ENCODE assay signal across 11 mouse cellular contexts in genomic region chr1:151845926-151846782, GRCm38 (mm10).
DNase-seq lines count a peak whose midpoint lies in the region; ATAC-seq and TF ChIP-seq lines count a peak whose summit lies in the region.
"Had no signal": no experiment of that assay in that cellular context is flagged by ENCODE, and none has a peak within 500 bp of the region (broad histone marks: within the 10 kb centered on the region; RNA-seq: fewer than 3 reads in every experiment).

No protein-coding gene starts in this region.

- H3K79me2 ChIP-seq in heart, adult 2 months (replicated peaks; ENCODE audit: control insufficient read depth, insufficient read depth, low read length) = no peaks in the 10 kb centered on the region
- no peaks in the 10 kb centered on the region for H3K79me2 ChIP-seq in C2C12 (ENCODE audit: control insufficient read depth, insufficient read depth)

- TF ChIP-seq POLR2A in heart, adult 2 months (IDR thresholded peaks at IDR 0.05; ENCODE audit: insufficient read depth, low read depth, low read length) = no peak

- TF ChIP-seq EP300 in heart, adult 2 months (IDR thresholded peaks at IDR 0.05; ENCODE audit: insufficient read depth, low read depth, low read length) = no peak

- TF ChIP-seq CTCF in heart, adult 2 months (IDR thresholded peaks at IDR 0.05) = peak; percentile 64
- TF ChIP-seq CTCF in C2C12 (IDR thresholded peaks at IDR 0.05; ENCODE audit: control insufficient read depth, insufficient read depth, insufficient read length) = peak; percentile 16

- H3ac ChIP-seq in C2C12 (ENCODE audit: control insufficient read depth, insufficient read length, low read depth) = no peak overlapping the region

- H3K4me3 ChIP-seq in heart, adult 2 months = no peak overlapping the region
- H3K4me3 ChIP-seq in heart, embryonic 12.5 days = no peak overlapping the region
- H3K4me3 ChIP-seq in C2C12 (ENCODE audit: insufficient read depth, poor library complexity, severe bottlenecking) = no peak overlapping the region
- H3K4me3 ChIP-seq in midbrain, embryonic 13.5 days (replicated peaks) = no peak overlapping the region

- no peaks in the 10 kb centered on the region for H3K4me1 ChIP-seq in heart, adult 2 months (ENCODE audit: control insufficient read depth, insufficient read depth, low read length)
- H3K4me1 ChIP-seq in heart, embryonic 12.5 days (replicated peaks) = no peaks in the 10 kb centered on the region
- H3K4me1 ChIP-seq in midbrain, embryonic 13.5 days (replicated peaks) = peaks cover 13% of the 10 kb centered on the region

- WGBS in heart, adult 2 months = 70% methylated on average over 19 of the region's 19 CpGs
- WGBS in heart, embryonic 12.5 days = 58% methylated on average over 19 of the region's 19 CpGs
- WGBS in midbrain, embryonic 13.5 days = 60% methylated on average over 19 of the region's 19 CpGs

- peaks cover 5% of the 10 kb centered on the region for H3K9me3 ChIP-seq in heart, embryonic 12.5 days (replicated peaks)
- no peaks in the 10 kb centered on the region for H3K9me3 ChIP-seq in midbrain, embryonic 13.5 days

- intact Hi-C loops in heart, adult 2 months (cut with DNase I) = no loop called here

- no peak overlapping the region for H3K4me2 ChIP-seq in heart, embryonic 12.5 days
- no peak overlapping the region for H3K4me2 ChIP-seq in midbrain, embryonic 13.5 days (replicated peaks)
- H3K4me2 ChIP-seq: heart, embryonic 11.5 days had no signal

- H3K79me3 ChIP-seq in C2C12 (ENCODE audit: low read depth) = no peaks in the 10 kb centered on the region

- no peaks in the 10 kb centered on the region for H3K36me3 ChIP-seq in heart, adult 2 months (ENCODE audit: control insufficient read depth, insufficient read depth, low read length)
- no peaks in the 10 kb centered on the region for H3K36me3 ChIP-seq in heart, embryonic 12.5 days
- H3K36me3 ChIP-seq in C2C12 (ENCODE audit: control insufficient read depth, insufficient read depth) = no peaks in the 10 kb centered on the region
- no peaks in the 10 kb centered on the region for H3K36me3 ChIP-seq in midbrain, embryonic 13.5 days

- H3K27me3 ChIP-seq in heart, adult 2 months (ENCODE audit: control insufficient read depth, insufficient read depth, low read length) = no peaks in the 10 kb centered on the region
- no peaks in the 10 kb centered on the region for H3K27me3 ChIP-seq in heart, embryonic 12.5 days (replicated peaks)
- H3K27me3 ChIP-seq in C2C12 (ENCODE audit: control insufficient read depth, insufficient read depth, insufficient read length) = no peaks in the 10 kb centered on the region
- no peaks in the 10 kb centered on the region for H3K27me3 ChIP-seq in midbrain, embryonic 13.5 days

- no peak for ATAC-seq in heart, embryonic 12.5 days (ENCODE audit: insufficient number of reproducible peaks, low FRiP score)
- 0 out of 2 replicates have a peak, but pooled peaks have one; percentile 30 for ATAC-seq in midbrain, embryonic 13.5 days
- no peak for ATAC-seq in erythroblast, adult 5-6 weeks (replicated peaks; ENCODE audit: low FRiP score, poor library complexity, severe bottlenecking)
- no peak for ATAC-seq in megakaryocyte-erythroid progenitor cell, adult 5-6 weeks (replicated peaks; ENCODE audit: low FRiP score, low TSS enrichment, poor library complexity, severe bottlenecking)

- no peak overlapping the region for H3K9ac ChIP-seq in heart, adult 2 months (ENCODE audit: low read depth, low read length)
- H3K9ac ChIP-seq in heart, embryonic 12.5 days = no peak overlapping the region
- H3K9ac ChIP-seq in midbrain, embryonic 13.5 days (replicated peaks) = no peak overlapping the region

- DNase-seq in heart, adult 2 months = no peak
- peak; percentile 61 for DNase-seq in ZHBTc4 (ENCODE audit: low read depth, low spot score)
- no peak for DNase-seq in urinary bladder, postnatal 10 days (ENCODE audit: low spot score)
- DNase-seq: kidney, postnatal 25 days; right cerebral cortex, postnatal 25 days had no signal

- H3K27ac ChIP-seq in heart, adult 2 months = no peak overlapping the region
- H3K27ac ChIP-seq in heart, embryonic 12.5 days (ENCODE audit: poor library complexity, severe bottlenecking) = no peak overlapping the region
- H3K27ac ChIP-seq in midbrain, embryonic 13.5 days = no peak overlapping the region

TF ChIP-seq in C2C12, 6 proteins besides CTCF, POLR2A, EP300 and RAD21:
- no peak for TF ChIP-seq MYOG (IDR thresholded peaks at IDR 0.05; ENCODE audit: control insufficient read depth, extremely low read depth, insufficient read length)
